In genomic region chr2:169685747-169686146, GRCm38 (mm10) we compare ENCODE assay signal across 23 mouse cellular contexts.
"Had no signal": no experiment of that assay in that cellular context is flagged by ENCODE, and none has a peak within 500 bp of the region (broad histone marks: within the 10 kb centered on the region; RNA-seq: fewer than 3 reads in every experiment).

No protein-coding gene starts in this region.

- H3K4me3 ChIP-seq: heart, embryonic 10.5 days; heart, embryonic 12.5 days; hindbrain, embryonic 10.5 days; hindbrain, embryonic 12.5 days; hindbrain, embryonic 15.5 days; layer of hippocampus, adult 2 months; left cerebral cortex, adult 2 months; limb, embryonic 10.5 days; limb, embryonic 12.5 days; liver, embryonic 13.5 days had no signal

- DNase-seq: gastrocnemius, postnatal 25 days; heart, adult 18-20 months; heart, postnatal 10 days; heart, postnatal 4 days; kidney, adult 9 months; kidney, postnatal 10 days; kidney, postnatal 25 days; kidney, postnatal 4 days; liver; liver, embryonic 13.5 days had no signal

- H3K27ac ChIP-seq: heart, embryonic 10.5 days; hindbrain, embryonic 10.5 days; hindbrain, embryonic 12.5 days; hindbrain, embryonic 15.5 days; layer of hippocampus, adult 2 months; left cerebral cortex, adult 2 months; limb, embryonic 10.5 days; limb, embryonic 12.5 days; liver, embryonic 13.5 days had no signal

- ATAC-seq: forebrain, embryonic 16.5 days; inflammation-experienced regulatory T-cells, adult 6 months; intestine, embryonic 16.5 days had no signal

- H3K4me1 ChIP-seq: hindbrain, embryonic 10.5 days; liver, embryonic 13.5 days had no signal

- H3K27me3 ChIP-seq: heart, embryonic 12.5 days; hindbrain, embryonic 12.5 days; hindbrain, embryonic 15.5 days; limb, embryonic 12.5 days; liver, embryonic 13.5 days had no signal

- H3K36me3 ChIP-seq: heart, embryonic 10.5 days; heart, embryonic 12.5 days; hindbrain, embryonic 10.5 days; hindbrain, embryonic 12.5 days; hindbrain, embryonic 15.5 days; limb, embryonic 12.5 days; liver, embryonic 13.5 days had no signal

- H3K9ac ChIP-seq: heart, embryonic 12.5 days; hindbrain, embryonic 12.5 days; hindbrain, embryonic 15.5 days; limb, embryonic 12.5 days; liver, embryonic 13.5 days had no signal

- H3K4me2 ChIP-seq: heart, embryonic 12.5 days; hindbrain, embryonic 12.5 days; hindbrain, embryonic 15.5 days; limb, embryonic 12.5 days; liver, embryonic 11.5 days; liver, embryonic 13.5 days had no signal

- H3K9me3 ChIP-seq: heart, embryonic 10.5 days; heart, embryonic 12.5 days; hindbrain, embryonic 10.5 days; hindbrain, embryonic 12.5 days; hindbrain, embryonic 15.5 days; limb, embryonic 10.5 days; limb, embryonic 12.5 days; liver, embryonic 13.5 days had no signal
